Mouse (Mus musculus) myocyte (in vitro differentiated cells): ENCODE measurements around the gene Efs.
A peak's percentile ranks its signal among the peaks of the same experiment; 100 is the strongest.

Source experiments
- CEBPB ChIP-seq: IDR thresholded peaks from 2 replicates; pipeline ENCODE4 v1.6.1; 2011; ENCODE audit warnings: mild to moderate bottlenecking, moderate library complexity; ENCODE audit not compliant: poor library complexity, insufficient read depth, severe bottlenecking
- E2F4 ChIP-seq: IDR thresholded peaks from one replicate; pipeline ENCODE4 v1.6.1; 2011; ENCODE audit warnings: mild to moderate bottlenecking, control low read depth, moderate library complexity; ENCODE audit not compliant: insufficient read depth
- MAX ChIP-seq: IDR thresholded peaks from one replicate; pipeline ENCODE4 v1.6.1; 2011; ENCODE audit warnings: low read depth, mild to moderate bottlenecking, control low read depth
- POLR2A ChIP-seq: IDR thresholded peaks from one replicate; pipeline ENCODE4 v1.6.1; 2011; ENCODE audit warnings: low read depth, mild to moderate bottlenecking, control low read depth, moderate library complexity; ENCODE audit not compliant: insufficient read length
- POLR2AphosphoS2 ChIP-seq: IDR thresholded peaks from one replicate; pipeline ENCODE4 v1.6.1; 2011; ENCODE audit warnings: low read depth, control low read depth; ENCODE audit not compliant: insufficient read length
- REST ChIP-seq: IDR thresholded peaks from one replicate; pipeline ENCODE4 v1.6.1; 2011; ENCODE audit warnings: mild to moderate bottlenecking, control low read depth, moderate library complexity; ENCODE audit not compliant: insufficient read depth, insufficient read length
- SRF ChIP-seq: IDR thresholded peaks from one replicate; pipeline ENCODE4 v1.6.1; 2011; ENCODE audit warnings: low read depth; ENCODE audit not compliant: control insufficient read depth, insufficient read length
- TCF3 ChIP-seq: IDR thresholded peaks from one replicate; pipeline ENCODE4 v1.6.1; 2011; ENCODE audit warnings: low read depth, control low read depth; ENCODE audit not compliant: insufficient read length
- USF1 ChIP-seq: IDR thresholded peaks from one replicate; pipeline ENCODE4 v1.6.1; 2011; ENCODE audit warnings: low read depth, mild to moderate bottlenecking, control low read depth, moderate library complexity

GRCm38 (mm10) chr14:54877048-54877715 lies 48.7 kb downstream of the Efs start, which contains the start of gene Ppp1r3e:
- TF ChIP-seq POLR2AphosphoS2 (no peak), POLR2A (peak; percentile 9), USF1 (no peak), CEBPB (no peak), SRF (no peak), E2F4 (no peak), TCF3 (no peak), MAX (no peak), REST (no peak)
